Mouse (Mus musculus): ENCODE data around the gene Pdlim5.

- TF ChIP-seq TAL1 (IDR thresholded peaks at IDR 0.05; ENCODE audit: low read length): no peak
- no peak for TF ChIP-seq GATA1 (IDR thresholded peaks at IDR 0.05; ENCODE audit: low read length)
Measured at GRCm38 (mm10) chr3:142421470-142421869, 26.0 kb upstream of the Pdlim5 start.

Data from erythroblast, embryonic 14.5 days (primary cell).